Mouse (Mus musculus): ENCODE data around the gene Tbc1d13.

DNA sequence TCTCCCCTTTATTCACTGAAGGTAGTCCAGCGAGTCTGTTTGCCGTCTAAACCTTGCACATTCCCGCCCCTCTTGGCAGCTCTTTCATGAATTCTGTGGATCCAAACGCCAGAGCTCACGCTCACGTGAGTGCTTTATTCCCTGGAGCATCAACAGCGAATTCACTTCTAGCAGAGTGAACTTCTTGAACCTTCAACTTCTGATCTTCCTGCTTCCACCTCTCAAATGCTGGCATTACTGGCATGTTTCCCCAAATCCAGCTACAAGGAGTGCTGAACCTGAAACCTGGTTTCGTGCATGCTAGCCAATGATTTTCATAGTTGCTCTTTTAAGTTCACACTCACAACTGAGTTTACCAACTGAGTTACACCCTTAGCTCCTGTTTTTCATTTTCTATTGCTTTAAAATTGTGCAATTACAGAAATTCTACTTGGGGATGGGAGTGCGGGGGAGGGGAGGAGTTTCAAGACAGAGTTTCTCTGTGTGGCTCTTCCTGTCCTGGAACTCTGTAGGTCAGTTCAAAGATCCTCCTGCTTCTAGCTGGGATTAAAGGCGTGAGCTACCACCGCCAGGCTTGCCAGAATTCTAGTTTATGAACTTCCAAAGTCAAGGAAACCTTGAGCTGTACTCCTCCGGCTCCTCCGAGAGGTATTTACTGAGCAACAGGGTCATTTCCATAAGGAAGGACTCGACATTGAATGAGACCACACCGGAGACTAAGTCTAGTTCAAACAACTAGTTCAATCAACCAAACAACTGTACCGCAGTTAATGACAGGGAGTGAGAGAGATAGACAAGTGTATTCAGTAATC, 539 bp upstream of the Tbc1d13 start:
- TF ChIP-seq POLR2A (IDR thresholded peaks at IDR 0.05; ENCODE audit: extremely low read depth, insufficient read depth, low read length) (no peak), CTCF (IDR thresholded peaks at IDR 0.05; ENCODE audit: extremely low read depth, insufficient read depth, low read length) (no peak)
